Mouse (Mus musculus): ENCODE results near the gene Pgm2l1. TPM values are rescaled to one million over a fixed set of nuclear protein-coding genes. Genes with fewer than 3 reads are reported as not detected.

The Pgm2l1 gene
- polyA plus RNA-seq (2012; rRNA removed): 1.2 and 1.3 TPM in 2 replicates

DNA sequence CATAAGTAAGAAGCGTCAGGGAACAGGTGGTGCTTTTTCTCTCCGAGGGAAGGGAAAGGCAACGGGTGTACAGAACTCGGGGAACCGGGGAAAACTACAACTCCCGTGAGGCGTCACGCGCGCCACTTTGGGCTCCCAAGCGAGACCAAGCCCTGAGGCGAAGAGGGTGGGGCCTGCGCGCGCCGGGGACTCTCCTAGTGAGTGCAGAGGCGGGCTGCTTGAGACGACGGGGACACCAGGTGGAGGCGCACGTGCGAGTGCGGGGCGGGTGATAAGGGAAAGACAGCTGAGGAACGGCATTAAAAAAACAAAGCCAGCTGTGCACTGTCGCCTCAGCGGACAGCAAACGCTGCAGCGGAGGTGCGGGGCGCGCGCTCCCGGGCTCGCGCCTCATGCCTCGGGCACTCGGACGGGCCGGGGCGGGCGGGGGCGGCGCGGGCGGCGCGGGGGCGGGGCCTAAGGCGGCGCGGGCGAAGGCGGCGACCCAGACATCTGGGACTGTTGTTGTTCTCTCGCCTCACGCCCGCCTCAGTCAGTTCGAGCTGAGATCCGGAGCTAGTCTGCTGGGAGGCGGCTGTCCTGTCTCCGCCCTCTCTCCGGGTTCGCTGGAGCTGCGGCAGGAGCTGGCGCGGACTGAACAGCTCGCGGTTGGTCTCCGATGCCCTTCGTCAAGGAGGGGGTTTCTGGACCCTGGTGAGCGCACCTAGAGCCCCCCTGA, at the start of gene Pgm2l1:
Gene Pgm2l1, plus strand, starts transcription at position 237 of the 718 bp plus-strand sequence.

DNA sequence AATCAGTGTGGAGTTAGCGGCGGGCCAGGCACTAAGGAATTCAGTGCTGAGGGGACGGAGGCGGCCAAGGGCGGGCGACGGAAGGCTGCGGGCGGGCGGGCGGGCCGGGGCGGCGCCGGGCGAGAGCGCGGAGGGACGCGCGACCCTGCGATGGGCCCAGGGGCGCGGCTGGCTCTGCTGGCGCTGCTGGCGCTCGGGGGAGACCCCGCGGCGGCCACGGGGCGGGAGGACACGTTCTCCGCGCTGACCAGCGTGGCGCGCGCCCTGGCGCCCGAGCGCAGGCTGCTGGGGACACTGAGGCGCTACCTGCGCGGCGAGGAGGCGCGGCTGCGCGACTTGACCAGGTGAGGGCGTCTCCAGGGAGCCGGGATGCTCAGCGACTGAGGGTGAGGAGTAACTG, 58.2 kb downstream of the Pgm2l1 start, which contains the start of gene P4ha3:
Gene P4ha3, plus strand, starts transcription at position 138 of the 400 bp plus-strand sequence.

Other genes starting within 250 kb of the Pgm2l1 start
- gene Rnf169, start 246.9 kb upstream of the Pgm2l1 start, polyA plus RNA-seq (2012; rRNA removed): 1.1 and 1.2 TPM in 2 replicates
- gene Chrdl2, start 221.2 kb upstream of the Pgm2l1 start, polyA plus RNA-seq (2012; rRNA removed): 0.36 and 0.96 TPM in 2 replicates
- 1.3 and 2.3 TPM in 2 replicates for gene Pold3, start 105.8 kb upstream of the Pgm2l1 start, polyA plus RNA-seq (2012; rRNA removed)
- 3.3 and 8.3 TPM in 2 replicates for gene Lipt2, start 68.1 kb upstream of the Pgm2l1 start, polyA plus RNA-seq (2012; rRNA removed)
- gene Kcne3, start 50.9 kb upstream of the Pgm2l1 start, polyA plus RNA-seq (2012; rRNA removed): 32.2 and 46.0 TPM in 2 replicates
- 0.82 and 1.1 TPM in 2 replicates for gene P4ha3, start 58.1 kb downstream of the Pgm2l1 start, polyA plus RNA-seq (2012; rRNA removed)
- 5.1 and 5.9 TPM in 2 replicates for gene C2cd3, start 144.8 kb downstream of the Pgm2l1 start, polyA plus RNA-seq (2012; rRNA removed)
- gene Ppme1, start 144.9 kb downstream of the Pgm2l1 start, polyA plus RNA-seq (2012; rRNA removed): 45.0 and 47.3 TPM in 2 replicates
- 0.84 and 1.6 TPM in 2 replicates for gene Ucp3, start 245.6 kb downstream of the Pgm2l1 start, polyA plus RNA-seq (2012; rRNA removed)

Data from stomach, adult 2 months (tissue).